ENCODE assay signal across 18 mouse cellular contexts in the genomic region with DNA sequence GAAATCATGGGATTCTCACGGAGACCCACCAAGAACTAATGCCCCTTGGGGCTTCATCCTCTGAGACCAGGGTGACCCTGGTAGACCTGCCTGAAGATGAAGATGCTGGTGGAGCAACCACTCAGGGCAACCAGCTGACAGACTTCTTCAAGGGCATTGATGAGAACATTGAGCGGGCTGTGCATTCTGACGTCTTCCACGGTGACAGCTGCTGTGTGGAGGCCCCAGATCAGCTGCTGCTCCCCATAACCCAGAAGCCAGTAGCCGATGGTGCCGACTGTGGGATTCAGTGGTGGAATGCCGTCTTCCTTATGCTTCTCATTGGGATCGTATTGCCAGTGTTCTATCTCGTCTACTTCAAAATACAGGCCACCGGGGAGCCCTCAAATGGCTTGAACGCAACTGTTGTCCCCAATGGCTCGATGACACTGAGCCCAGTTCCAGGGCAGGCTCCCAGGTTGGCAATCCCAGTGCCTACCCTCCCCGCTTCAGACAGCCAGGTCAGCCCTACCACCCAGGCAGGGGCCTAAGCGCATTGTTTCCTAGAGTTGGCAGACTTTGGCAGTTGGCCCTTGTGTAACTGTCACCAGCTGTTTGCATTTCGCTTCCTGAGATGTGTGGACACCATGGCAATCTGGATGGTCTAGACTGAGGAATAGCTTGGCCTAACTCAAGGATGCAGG.
"Had no signal": no experiment of that assay in that cellular context is flagged by ENCODE, and none has a peak within 500 bp of the region (broad histone marks: within the 10 kb centered on the region; RNA-seq: fewer than 3 reads in every experiment).

No protein-coding gene starts in this region.

- DNase-seq: lung, adult 18-20 months; lung, embryonic 14.5 days; lung, postnatal 10 days; lung, postnatal 4 days; midbrain, embryonic 14.5 days; retina, postnatal 1 day; right cerebral cortex, adult 18-20 months; right cerebral cortex, postnatal 25 days; right cerebral cortex, postnatal 4 days; spleen, adult 18-20 months; thymus, adult 18-20 months; thymus, postnatal 14 days; thymus, postnatal 36 days had no signal

- H3K9ac ChIP-seq: lung, embryonic 14.5 days; midbrain, embryonic 12.5 days; neural tube, embryonic 13.5 days; neural tube, embryonic 15.5 days had no signal

- H3K27me3 ChIP-seq: midbrain, embryonic 12.5 days; neural tube, embryonic 13.5 days; neural tube, embryonic 15.5 days had no signal

- H3K27ac ChIP-seq: midbrain, embryonic 10.5 days; midbrain, embryonic 12.5 days; neural tube, embryonic 13.5 days; neural tube, embryonic 15.5 days had no signal

- H3K4me2 ChIP-seq: lung, embryonic 14.5 days; midbrain, embryonic 12.5 days; neural tube, embryonic 13.5 days; neural tube, embryonic 15.5 days had no signal

- H3K4me3 ChIP-seq: midbrain, embryonic 10.5 days; midbrain, embryonic 12.5 days; neural tube, embryonic 13.5 days; neural tube, embryonic 15.5 days had no signal

- ATAC-seq: midbrain, embryonic 16.5 days had no signal

- H3K9me3 ChIP-seq: midbrain, embryonic 10.5 days; midbrain, embryonic 12.5 days; neural tube, embryonic 13.5 days; neural tube, embryonic 15.5 days had no signal
